Mouse (Mus musculus) hindbrain, embryonic 10.5 days (tissue): Measurements from ENCODE around the gene Sox5. TPM values are rescaled to one million over a fixed set of nuclear protein-coding genes. Genes with fewer than 3 reads are reported as not detected.

Experiments
- DNase-seq: peaks from one replicate; pipeline ENCODE4 v3.0.0-alpha.2; 2017; ENCODE audit warnings: low spot score
- H3K27ac ChIP-seq: fragments of 300-500 bp; sonication (generic); 2 replicates; pipeline ENCODE4 v1.5.1; 2016; ENCODE audit warnings: mild to moderate bottlenecking, moderate library complexity
- H3K27me3 ChIP-seq: fragments of 300-500 bp; sonication (generic); 2 replicates; pipeline ENCODE4 v1.6.1; 2016; ENCODE audit warnings: mild to moderate bottlenecking; ENCODE audit not compliant: poor library complexity, insufficient read depth, severe bottlenecking
- H3K36me3 ChIP-seq: fragments of 300-500 bp; sonication (generic); 2 replicates; pipeline ENCODE4 v1.6.1; 2016; ENCODE audit warnings: mild to moderate bottlenecking, moderate library complexity
- H3K4me1 ChIP-seq: fragments of 300-500 bp; sonication (generic); replicated peaks from 2 replicates; pipeline ENCODE4 v1.6.1; 2016; ENCODE audit warnings: mild to moderate bottlenecking
- H3K4me3 ChIP-seq: fragments of 300-500 bp; sonication (generic); 2 replicates; pipeline ENCODE4 v1.5.1; 2016; ENCODE audit warnings: mild to moderate bottlenecking, moderate library complexity
- H3K9me3 ChIP-seq: fragments of 300-500 bp; sonication (generic); 2 replicates; pipeline ENCODE4 v1.6.1; 2016; ENCODE audit warnings: mild to moderate bottlenecking, moderate library complexity
- WGBS: fragments of 180-500 bp; shearing (Covaris S2); methylation state at CpG from one replicate; pipeline ENCODE4 v1.1.7; 2016; 5-methylcytosine and 5-hydroxymethylcytosine counted together
- polyA plus RNA-seq: library from polyadenylated mRNA; unstranded; fragments of >200 nt; fragmentation: Nextera tagmentation; extraction: Ambion mirVana; gene quantifications from 2 replicates; pipeline ENCODE4 v1.2.1, GENCODE M21; 2016

Sox5 gene
- polyA plus RNA-seq, 1 experiment from 2014 or later, result 30.6 TPM

DNA sequence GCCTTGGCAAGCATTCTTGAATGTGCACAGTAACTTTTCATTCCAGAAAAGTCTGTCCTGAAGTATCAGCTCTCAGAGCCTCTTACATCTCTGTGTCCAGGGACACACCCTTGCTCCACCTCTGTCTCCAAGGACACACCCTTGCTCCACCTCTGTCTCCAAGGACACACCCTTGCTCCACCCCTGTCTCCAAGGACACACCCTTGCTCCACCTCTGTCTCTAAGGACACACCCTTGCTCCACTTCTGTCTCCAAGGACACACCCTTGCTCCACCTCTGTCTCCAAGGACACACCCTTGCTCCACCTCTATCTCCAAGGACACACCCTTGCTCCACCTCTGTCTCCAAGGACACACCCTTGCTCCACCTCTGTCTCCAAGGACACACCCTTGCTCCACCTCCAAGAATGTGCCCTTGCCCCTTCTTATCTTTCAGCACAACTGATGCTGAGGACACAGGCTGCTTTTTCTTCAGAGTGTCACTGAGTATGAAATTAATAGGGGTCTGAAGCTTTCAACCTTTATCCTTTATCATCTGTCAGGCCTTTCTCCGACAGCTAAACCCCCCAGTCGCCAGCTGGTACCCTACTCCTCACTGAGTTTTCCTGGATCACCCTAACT lies 452.4 kb downstream of the Sox5 start:
- no peak overlapping the region for H3K4me3 ChIP-seq
- no peaks in the 10 kb centered on the region for H3K9me3 ChIP-seq
- 63% methylated on average over 2 of the region's 2 CpGs for WGBS
- H3K27ac ChIP-seq, result no peak overlapping the region
- no peaks in the 10 kb centered on the region for H3K4me1 ChIP-seq
- DNase-seq, result no peak
- H3K27me3 ChIP-seq, result no peaks in the 10 kb centered on the region
- H3K36me3 ChIP-seq, result no peaks in the 10 kb centered on the region

DNA sequence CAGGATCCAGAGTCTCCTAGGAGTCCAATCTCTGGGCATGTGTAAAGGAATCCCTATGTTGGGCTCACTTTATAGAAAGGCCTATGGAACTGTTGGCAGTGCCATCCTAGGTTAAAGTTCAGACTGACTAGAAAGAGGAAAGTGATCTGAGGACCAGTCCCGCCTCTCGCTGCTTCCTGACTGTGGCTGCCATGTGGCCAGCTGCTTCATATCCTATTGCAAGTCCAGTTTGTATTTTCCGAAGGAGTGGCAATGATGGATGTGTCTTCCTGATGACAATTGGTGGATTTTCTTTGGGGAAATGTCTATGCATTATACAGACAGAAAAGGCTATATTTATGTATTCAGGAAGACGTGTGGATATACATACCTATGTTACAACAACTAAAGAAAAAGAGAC lies 453.0 kb downstream of the Sox5 start:
- Histone ChIP-seq H3K36me3 (no peaks in the 10 kb centered on the region), H3K4me1 (no peaks in the 10 kb centered on the region), H3K27ac (no peak overlapping the region), H3K27me3 (no peaks in the 10 kb centered on the region), H3K4me3 (no peak overlapping the region), H3K9me3 (no peaks in the 10 kb centered on the region)
- no peak for DNase-seq
- 88% methylated on average over 4 of the region's 4 CpGs for WGBS

DNA sequence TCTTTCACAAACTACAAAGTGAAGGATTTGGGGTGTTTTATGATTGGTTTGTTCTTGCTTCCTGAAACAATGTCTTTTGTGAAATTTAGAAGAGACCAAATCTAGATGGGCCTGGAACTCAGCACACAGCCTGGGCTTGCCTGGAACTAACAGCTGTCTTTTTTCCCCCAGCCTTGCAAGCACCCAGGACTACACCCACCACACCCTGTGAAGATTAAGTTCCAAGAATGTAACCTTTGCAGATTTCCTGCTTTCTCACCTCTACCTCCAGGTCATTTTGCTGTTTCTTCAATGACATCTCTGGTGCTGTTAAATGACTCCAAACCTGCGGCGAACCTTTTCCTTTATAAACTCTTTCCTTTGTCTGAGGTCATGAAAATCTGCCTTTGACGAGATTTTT lies 455.0 kb downstream of the Sox5 start:
- no peak for DNase-seq
- H3K27ac ChIP-seq, result no peak overlapping the region
- WGBS, result 85% methylated on average over 3 of the region's 3 CpGs
- no peaks in the 10 kb centered on the region for H3K9me3 ChIP-seq
- no peaks in the 10 kb centered on the region for H3K27me3 ChIP-seq
- no peaks in the 10 kb centered on the region for H3K36me3 ChIP-seq
- H3K4me1 ChIP-seq, result no peaks in the 10 kb centered on the region
- H3K4me3 ChIP-seq, result no peak overlapping the region

DNA sequence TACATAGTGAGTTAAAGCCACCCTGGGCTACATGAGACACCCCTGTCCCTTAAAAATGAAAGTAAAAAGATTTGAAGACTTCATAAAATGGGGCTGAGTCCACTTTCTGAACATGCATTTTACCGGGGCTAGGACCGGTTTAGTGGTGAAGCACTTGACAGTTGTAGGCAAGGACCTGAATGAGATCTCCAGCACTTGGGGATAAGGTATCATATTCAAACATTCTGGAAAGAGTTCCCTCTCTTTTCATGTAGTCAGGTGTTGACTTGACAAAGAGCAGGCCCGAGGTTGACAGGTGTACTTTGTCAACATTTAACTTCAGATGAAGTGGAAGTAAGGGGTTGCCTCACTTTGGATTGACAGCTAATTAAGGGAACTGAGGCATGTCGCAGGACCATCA lies 458.4 kb downstream of the Sox5 start:
- Histone ChIP-seq H3K4me3 (no peak overlapping the region), H3K27ac (no peak overlapping the region), H3K9me3 (no peaks in the 10 kb centered on the region), H3K27me3 (no peaks in the 10 kb centered on the region), H3K36me3 (no peaks in the 10 kb centered on the region), H3K4me1 (peaks cover 7% of the 10 kb centered on the region; the same call in 1 of the 2 replicates)
- 85% methylated on average over 4 of the region's 4 CpGs for WGBS
- DNase-seq, result no peak

DNA sequence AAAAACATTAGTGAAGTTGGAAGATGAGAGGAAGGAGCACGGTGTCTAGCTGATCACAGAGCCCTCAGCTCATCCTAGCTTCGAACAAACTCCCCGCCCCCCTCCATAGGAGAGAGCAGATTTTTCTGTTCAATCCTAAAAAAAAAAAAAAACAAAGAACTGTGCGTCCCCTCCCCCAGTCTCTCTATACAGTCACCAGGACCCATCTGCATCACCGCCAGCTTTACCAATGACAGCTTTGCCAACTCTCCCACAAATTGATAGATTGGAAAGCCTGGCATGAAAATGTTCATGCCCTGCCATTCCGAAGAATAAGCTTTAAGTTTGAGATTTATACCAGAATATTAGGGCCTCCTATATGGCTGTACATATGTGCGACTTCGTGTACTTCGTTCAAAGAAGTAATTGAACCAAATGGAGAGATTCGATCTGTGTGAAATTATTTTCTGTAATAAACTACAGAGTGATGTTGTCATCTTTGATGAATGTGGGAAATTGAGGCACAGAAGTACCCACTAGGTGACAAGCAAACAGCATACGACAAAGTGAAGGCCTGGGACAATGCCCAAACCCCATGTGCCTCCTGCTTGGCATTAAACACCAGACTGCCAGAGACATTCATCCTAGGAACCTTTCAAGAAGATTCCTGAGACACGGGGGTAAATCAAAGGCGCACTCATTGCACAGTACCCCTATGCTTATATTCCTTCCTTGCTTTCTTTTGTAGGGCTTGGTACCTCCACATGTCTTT lies 459.3 kb downstream of the Sox5 start:
- Histone ChIP-seq H3K4me1 (peaks cover 7% of the 10 kb centered on the region; the same call in 1 of the 2 replicates), H3K36me3 (no peaks in the 10 kb centered on the region), H3K27ac (no peak overlapping the region), H3K9me3 (no peaks in the 10 kb centered on the region), H3K27me3 (no peaks in the 10 kb centered on the region), H3K4me3 (no peak overlapping the region)
- DNase-seq, result no peak
- WGBS, result 92% methylated on average over 13 of the region's 13 CpGs

DNA sequence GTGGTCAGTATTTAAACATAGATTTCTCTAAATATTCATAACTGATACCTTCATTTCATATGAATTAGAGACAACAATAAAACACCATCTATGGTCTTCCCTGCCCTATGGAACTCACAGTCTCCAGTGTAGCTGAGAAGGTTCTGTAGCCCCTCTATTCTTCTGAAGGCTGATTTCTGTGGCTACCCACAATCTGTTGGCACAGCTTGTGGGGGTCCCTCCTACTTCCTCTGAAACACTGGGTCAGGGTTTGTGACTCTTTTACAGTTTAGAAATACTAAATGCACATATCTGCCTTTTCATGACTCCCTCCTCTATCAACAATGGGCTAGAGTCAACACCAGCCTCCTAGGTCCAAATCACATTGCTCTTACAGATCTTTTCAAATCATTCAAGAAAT lies 461.4 kb downstream of the Sox5 start:
- no peak for DNase-seq
- no peaks in the 10 kb centered on the region for H3K36me3 ChIP-seq
- no peaks in the 10 kb centered on the region for H3K27me3 ChIP-seq
- no peaks in the 10 kb centered on the region for H3K9me3 ChIP-seq
- H3K4me1 ChIP-seq, result peaks cover 7% of the 10 kb centered on the region; the same call in 1 of the 2 replicates
- no peak overlapping the region for H3K4me3 ChIP-seq
- no peak overlapping the region for H3K27ac ChIP-seq

DNA sequence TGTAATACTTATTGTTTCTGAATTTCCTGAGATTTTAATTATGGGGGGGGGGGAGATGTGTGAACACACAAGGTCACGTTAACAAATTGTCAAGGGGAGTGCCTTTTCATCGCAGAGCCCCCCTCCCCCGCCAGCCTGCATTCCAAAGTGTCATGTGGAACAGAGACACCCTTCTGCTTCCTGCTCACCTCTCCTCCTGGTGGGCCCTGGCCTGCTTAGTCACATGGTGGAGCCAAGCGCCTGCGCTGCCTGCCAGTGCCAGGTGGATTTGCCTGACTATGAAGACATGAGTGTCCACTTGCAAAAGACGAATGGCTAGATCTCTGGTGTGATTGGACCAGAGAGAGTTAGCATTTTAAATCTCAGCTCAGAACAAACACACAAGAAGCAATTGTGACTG lies 462.1 kb downstream of the Sox5 start:
- H3K4me3 ChIP-seq, result no peak overlapping the region

DNA sequence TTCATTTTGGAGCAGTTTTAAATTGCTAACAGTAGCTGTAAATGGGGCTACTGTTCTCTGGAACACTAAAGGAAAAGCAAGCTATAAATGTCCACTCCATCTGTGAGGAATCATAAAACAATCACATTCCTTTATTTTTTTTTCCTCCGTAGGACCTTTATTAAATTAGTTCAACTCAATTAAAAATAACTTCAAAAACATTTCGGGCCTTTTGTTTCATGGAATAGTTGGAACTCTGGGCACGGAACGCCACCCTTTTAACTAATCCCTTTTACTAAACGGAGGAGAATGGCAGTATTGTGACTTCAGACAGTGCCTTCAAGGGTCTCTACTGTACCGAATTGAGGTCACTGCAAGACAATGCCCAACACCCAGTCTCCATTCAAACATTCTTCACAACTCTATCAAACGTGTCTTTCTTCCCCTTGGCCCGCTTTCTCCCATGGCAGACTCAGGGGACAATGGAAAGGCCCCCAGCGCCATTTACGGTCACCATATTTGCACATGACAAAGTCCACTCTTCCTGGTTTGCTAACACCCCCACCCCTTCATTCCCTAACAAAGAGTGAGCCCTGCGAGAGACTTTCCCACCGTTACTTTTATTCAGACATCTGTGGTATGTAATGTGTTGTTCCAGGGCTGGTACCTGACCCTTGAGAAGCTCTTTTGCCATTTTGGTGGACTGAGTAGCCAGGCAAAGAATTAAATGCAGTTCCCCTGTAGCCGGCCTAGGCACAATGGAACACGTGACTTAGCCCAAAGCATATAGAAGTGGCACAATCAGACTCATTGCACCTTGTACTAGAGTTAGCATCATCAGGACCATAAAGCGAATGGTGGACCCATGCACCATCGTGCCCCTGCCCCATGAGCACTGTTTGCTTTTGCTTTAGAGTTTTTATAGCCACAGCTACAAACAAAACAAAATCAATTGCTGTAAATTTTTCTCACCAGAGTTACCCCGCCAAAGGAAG lies 468.7 kb downstream of the Sox5 start:
- peaks cover 22% of the 10 kb centered on the region for H3K4me1 ChIP-seq
- 50% methylated on average over 17 of the region's 17 CpGs for WGBS
- no peaks in the 10 kb centered on the region for H3K36me3 ChIP-seq
- peak overlapping the region; percentile 83 for H3K27ac ChIP-seq
- no peak overlapping the region for H3K4me3 ChIP-seq
- no peaks in the 10 kb centered on the region for H3K9me3 ChIP-seq
- DNase-seq, result peak; percentile 73
- no peaks in the 10 kb centered on the region for H3K27me3 ChIP-seq

More for the DNA sequence above, 462.1 kb downstream of the Sox5 start:
- Histone ChIP-seq H3K27ac (no peak overlapping the region), H3K9me3 (no peaks in the 10 kb centered on the region), H3K27me3 (no peaks in the 10 kb centered on the region), H3K36me3 (no peaks in the 10 kb centered on the region), H3K4me1 (peaks cover 7% of the 10 kb centered on the region; the same call in 1 of the 2 replicates)
- WGBS, result 73% methylated on average over 6 of the region's 6 CpGs
- DNase-seq, result no peak

DNA sequence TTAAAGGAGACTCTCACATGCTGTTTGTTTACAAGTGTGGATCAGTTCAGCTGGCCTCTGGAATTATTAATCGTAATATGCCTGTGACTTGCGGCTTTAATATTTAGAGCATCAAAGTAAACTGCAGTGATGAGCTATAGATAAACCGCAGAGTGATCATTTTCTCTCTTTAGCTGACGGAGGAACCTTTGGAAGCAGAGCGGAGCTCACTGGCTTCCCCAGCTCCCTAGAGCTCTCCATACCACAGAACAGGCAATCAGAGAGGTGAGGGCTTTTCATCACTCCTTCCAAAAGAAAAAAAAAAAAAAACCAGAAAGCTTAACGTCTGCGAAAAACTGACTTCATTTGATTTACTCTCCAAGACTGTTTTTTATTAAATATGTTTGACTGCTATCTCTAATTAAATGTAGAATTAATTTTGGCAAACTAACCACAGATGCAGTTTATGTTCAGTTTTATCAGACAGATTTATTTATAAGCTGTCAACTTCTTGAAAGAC lies 469.4 kb downstream of the Sox5 start:
- Histone ChIP-seq H3K27me3 (no peaks in the 10 kb centered on the region), H3K4me3 (no peak overlapping the region), H3K4me1 (peaks cover 22% of the 10 kb centered on the region), H3K27ac (peak overlapping the region; percentile 63), H3K9me3 (no peaks in the 10 kb centered on the region), H3K36me3 (no peaks in the 10 kb centered on the region)
- DNase-seq, result no peak
- WGBS, result 69% methylated on average over 7 of the region's 7 CpGs

DNA sequence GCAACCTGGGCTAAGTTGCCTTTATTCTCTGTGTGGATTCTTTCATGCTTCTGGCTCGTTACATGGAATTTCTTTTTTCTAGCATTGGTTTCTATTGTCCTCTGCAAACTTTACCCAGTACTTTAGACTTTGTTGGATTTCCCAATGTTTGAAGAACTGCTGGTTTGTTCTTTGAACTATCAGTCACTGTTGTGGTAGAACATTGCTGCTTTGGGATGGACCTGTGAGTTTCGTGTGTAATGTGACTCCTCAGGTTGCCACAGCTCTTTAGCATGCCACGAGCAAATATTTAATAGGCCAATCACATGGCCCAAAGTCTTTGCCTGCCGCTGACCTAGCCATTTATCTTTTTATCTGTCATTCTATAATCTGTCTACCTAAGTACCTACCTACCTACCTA lies 470.0 kb downstream of the Sox5 start:
- no peak for DNase-seq
- no peaks in the 10 kb centered on the region for H3K27me3 ChIP-seq
- 72% methylated on average over 4 of the region's 4 CpGs for WGBS
- peaks cover 22% of the 10 kb centered on the region for H3K4me1 ChIP-seq
- H3K27ac ChIP-seq, result peak overlapping the region; percentile 63
- no peaks in the 10 kb centered on the region for H3K9me3 ChIP-seq
- H3K36me3 ChIP-seq, result no peaks in the 10 kb centered on the region
- H3K4me3 ChIP-seq, result no peak overlapping the region

DNA sequence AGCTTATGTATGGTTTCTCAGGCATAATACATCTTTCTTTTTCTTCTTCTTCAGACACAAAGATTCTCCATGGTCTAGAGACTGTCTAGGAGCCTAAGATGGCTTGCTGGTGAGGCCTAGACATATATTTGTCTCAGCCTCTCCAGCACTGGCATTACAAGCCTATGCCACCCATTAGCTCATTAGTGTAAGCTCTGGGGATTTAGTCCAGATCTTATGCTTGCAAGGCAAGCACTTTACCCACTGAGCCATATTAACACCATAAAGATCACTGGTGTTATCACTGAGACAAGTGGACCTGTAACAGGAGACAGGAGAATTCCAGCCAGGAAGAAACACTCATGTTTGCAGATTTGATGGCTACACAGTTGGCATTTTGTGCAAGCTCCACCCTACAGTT lies 472.6 kb downstream of the Sox5 start:
- DNase-seq, result no peak
- Histone ChIP-seq H3K27me3 (no peaks in the 10 kb centered on the region), H3K4me1 (peaks cover 22% of the 10 kb centered on the region), H3K4me3 (no peak overlapping the region), H3K9me3 (no peaks in the 10 kb centered on the region), H3K36me3 (no peaks in the 10 kb centered on the region), H3K27ac (no peak overlapping the region)

DNA sequence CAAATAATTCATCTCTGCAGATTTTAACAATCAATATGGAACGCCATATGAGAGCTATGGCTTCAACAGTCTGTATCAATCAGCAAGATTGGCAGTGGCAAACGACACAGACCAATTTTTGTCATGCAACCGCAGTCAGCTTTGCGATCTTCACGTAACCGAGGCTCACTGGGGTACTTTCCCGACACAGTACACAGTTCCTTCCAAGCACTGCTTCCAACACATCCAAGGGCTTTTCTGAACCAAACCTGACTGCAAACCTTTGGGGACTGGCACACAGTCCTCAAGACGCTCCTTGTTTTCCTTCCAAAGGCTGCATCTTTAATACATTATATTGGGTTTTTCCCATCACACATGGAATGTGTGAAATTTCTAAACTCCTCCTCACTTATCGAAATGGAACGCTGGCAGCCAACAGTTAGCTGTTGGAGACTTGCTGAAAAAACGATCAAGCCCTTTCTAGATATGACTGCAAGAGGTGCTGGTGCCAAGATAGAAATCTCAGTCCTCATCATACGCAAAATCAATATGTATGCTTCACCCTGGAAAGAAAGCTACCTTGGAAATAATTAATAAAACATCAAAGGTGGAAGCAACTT lies 474.1 kb downstream of the Sox5 start:
- 93% methylated on average over 12 of the region's 12 CpGs for WGBS
- Histone ChIP-seq H3K4me1 (peaks cover 12% of the 10 kb centered on the region), H3K36me3 (no peaks in the 10 kb centered on the region), H3K27ac (no peak overlapping the region), H3K4me3 (no peak overlapping the region), H3K27me3 (no peaks in the 10 kb centered on the region), H3K9me3 (no peaks in the 10 kb centered on the region)
- DNase-seq, result no peak
